Comparison of ENCODE assay signal across 34 mouse cellular contexts in the genomic region with DNA sequence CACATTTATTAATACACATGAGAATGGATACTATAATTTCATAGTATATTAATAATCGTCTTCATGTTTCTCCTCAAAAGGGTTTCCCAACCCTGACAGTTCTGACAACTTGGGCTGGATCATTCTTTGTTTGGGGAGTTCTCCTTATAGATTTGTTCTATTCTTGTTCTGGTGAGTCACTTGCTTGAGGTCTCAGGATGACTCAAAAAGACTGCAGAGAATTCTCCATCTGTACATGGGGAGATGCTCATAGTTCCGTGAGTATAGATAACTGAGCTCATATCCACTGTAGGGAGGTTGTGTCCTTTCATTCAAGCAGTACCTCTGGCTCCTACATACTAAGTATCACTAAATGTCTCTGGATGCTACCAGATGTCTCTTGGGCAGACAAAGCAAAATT. TPM values are rescaled to one million over a fixed set of nuclear protein-coding genes. Genes with fewer than 3 reads are reported as not detected.
DNase-seq lines count a peak whose midpoint lies in the region; ATAC-seq lines count a peak whose summit lies in the region.
"Had no signal": no experiment of that assay in that cellular context is flagged by ENCODE, and none has a peak within 500 bp of the region (broad histone marks: within the 10 kb centered on the region; RNA-seq: fewer than 3 reads in every experiment).

No protein-coding gene starts in this region.

- no peak overlapping the region for H3K27ac ChIP-seq in kidney, embryonic 15.5 days
- H3K27ac ChIP-seq: embryonic facial prominence, embryonic 10.5 days; embryonic facial prominence, embryonic 13.5 days; forebrain, embryonic 12.5 days; gastrocnemius, adult 2 months; heart, embryonic 15.5 days; hindbrain, embryonic 10.5 days; hindbrain, embryonic 13.5 days; intestine, embryonic 15.5 days had no signal

- H3K9ac ChIP-seq in kidney, embryonic 15.5 days: no peak overlapping the region
- H3K9ac ChIP-seq: embryonic facial prominence, embryonic 13.5 days; forebrain, embryonic 12.5 days; heart, embryonic 12.5 days; heart, embryonic 15.5 days; hindbrain, embryonic 13.5 days; intestine, embryonic 15.5 days had no signal

- H3K4me2 ChIP-seq in kidney, embryonic 15.5 days: no peak overlapping the region
- H3K4me2 ChIP-seq: embryonic facial prominence, embryonic 13.5 days; forebrain, embryonic 12.5 days; heart, embryonic 12.5 days; heart, embryonic 15.5 days; hindbrain, embryonic 13.5 days; intestine, embryonic 15.5 days had no signal

- H3K36me3 ChIP-seq in kidney, embryonic 15.5 days: no peaks in the 10 kb centered on the region
- H3K36me3 ChIP-seq: embryonic facial prominence, embryonic 10.5 days; embryonic facial prominence, embryonic 13.5 days; forebrain, embryonic 12.5 days; heart, embryonic 12.5 days; heart, embryonic 15.5 days; hindbrain, embryonic 10.5 days; hindbrain, embryonic 13.5 days; intestine, embryonic 15.5 days had no signal

- H3K4me1 ChIP-seq in kidney, embryonic 15.5 days: no peaks in the 10 kb centered on the region
- H3K4me1 ChIP-seq: embryonic facial prominence, embryonic 10.5 days; embryonic facial prominence, embryonic 13.5 days; forebrain, embryonic 12.5 days; heart, embryonic 12.5 days; heart, embryonic 15.5 days; hindbrain, embryonic 10.5 days; hindbrain, embryonic 13.5 days; intestine, embryonic 15.5 days had no signal

- no peaks in the 10 kb centered on the region for H3K27me3 ChIP-seq in kidney, embryonic 15.5 days
- H3K27me3 ChIP-seq: embryonic facial prominence, embryonic 13.5 days; forebrain, embryonic 12.5 days; heart, embryonic 12.5 days; heart, embryonic 15.5 days; hindbrain, embryonic 13.5 days; intestine, embryonic 15.5 days had no signal

- H3K4me3 ChIP-seq in kidney, embryonic 15.5 days (replicated peaks): no peak overlapping the region
- H3K4me3 ChIP-seq: embryonic facial prominence, embryonic 10.5 days; embryonic facial prominence, embryonic 13.5 days; erythroblast, embryonic 14.5 days; forebrain, embryonic 12.5 days; gastrocnemius, adult 2 months; heart, embryonic 12.5 days; heart, embryonic 15.5 days; hindbrain, embryonic 10.5 days; hindbrain, embryonic 13.5 days; intestine, embryonic 15.5 days had no signal

- H3K9me3 ChIP-seq in kidney, embryonic 15.5 days (replicated peaks): no peaks in the 10 kb centered on the region
- H3K9me3 ChIP-seq: embryonic facial prominence, embryonic 10.5 days; embryonic facial prominence, embryonic 13.5 days; forebrain, embryonic 12.5 days; heart, embryonic 12.5 days; heart, embryonic 15.5 days; hindbrain, embryonic 13.5 days; intestine, embryonic 15.5 days had no signal

- 91% methylated on average over 2 of the region's 2 CpGs for WGBS in kidney, embryonic 15.5 days

- peak; percentile 96 for ATAC-seq in frontal cortex, adult (ENCODE audit: low TSS enrichment)
- no peak for ATAC-seq in kidney, embryonic 15.5 days (replicated peaks; ENCODE audit: low FRiP score)
- ATAC-seq: activated CD4-positive, CD25-positive, alpha-beta regulatory T cell, adult 4 months; forebrain, embryonic 16.5 days; hindbrain, embryonic 16.5 days; intestine, embryonic 15.5 days had no signal

- no peak for DNase-seq in frontal cortex, postnatal 14 days (ENCODE audit: low spot score in 2 of 2)
- peak; percentile 15 to 82 for DNase-seq in left cerebral cortex, postnatal 25 days (ENCODE audit: low spot score in 2 of 2)
- DNase-seq in left cerebral cortex, adult 8-10 months (ENCODE audit: low spot score in 2 of 2): no peak
- peak; percentile 45 for DNase-seq in NIH3T3 (ENCODE audit: low read depth)
- DNase-seq in telencephalon, adult 2 months (ENCODE audit: low read depth, low spot score): peak; percentile 67
- no peak for DNase-seq in right cerebral cortex, postnatal 4 days
- DNase-seq: adrenal gland, postnatal 10 days; adrenal gland, postnatal 36 days; B cell, adult 2 months; cerebellum, adult 11-12 months; cerebellum, adult 8-10 months; cerebellum, postnatal 10 days; cerebellum, postnatal 36 days; embryo, embryonic 11 days; gastrocnemius, adult 2 months; gastrocnemius, postnatal 14 days; heart, adult 18-20 months; heart, postnatal 10 days; heart, postnatal 36 days had no signal

- intact Hi-C loops in left cerebral cortex, postnatal 25 days (cut with DNase I): no loop called here

RNA-seq across cellular contexts. Expression of a gene that starts 31.1 kb away (rescaled TPM):
- total RNA-seq in left cerebral cortex, postnatal 25 days (2021): 1 to 10 TPM; 1.0 to 1.1 TPM
- total RNA-seq in left cerebral cortex, adult 8-10 months (2022): 1 to 10 TPM; 1.1 to 1.7 (median 1.3) TPM
- 0.05 and 0.13 TPM in 2 replicates for polyA plus RNA-seq in kidney, embryonic 15.5 days (2015; fragmentation: Nextera tagmentation; extraction: Ambion mirVana)
- total RNA-seq: heart, postnatal 36 days; MEL had no signal
- polyA plus RNA-seq: erythroblast, embryonic 14.5 days; heart, embryonic 12.5 days; heart, embryonic 15.5 days had no signal

RNA-seq across cellular contexts. Expression of a gene that starts 35.4 kb away (rescaled TPM):
- total RNA-seq in left cerebral cortex, postnatal 25 days (2021): 100 to 1,000 TPM; 301 to 304 TPM
- 100 to 1,000 TPM; 247 to 305 (median 289) TPM for total RNA-seq in left cerebral cortex, adult 8-10 months (2022)
- 179 and 188 TPM in 2 replicates for polyA plus RNA-seq in kidney, embryonic 15.5 days (2015; fragmentation: Nextera tagmentation; extraction: Ambion mirVana)

Comparison
In these comparisons a context has a peak if more than half of its experiments do, and no peak if none do; other contexts are left out.
1. DNase-seq: peak in left cerebral cortex, postnatal 25 days (2 of 2), NIH3T3 (single experiment) and telencephalon, adult 2 months (single experiment); none in frontal cortex, postnatal 14 days (0 of 2), left cerebral cortex, adult 8-10 months (0 of 2) and right cerebral cortex, postnatal 4 days (single experiment).